In genomic region chr7:128544566-128545262, GRCm38 (mm10) we compare ENCODE assay signal across 25 mouse cellular contexts. TPM values are rescaled to one million over a fixed set of nuclear protein-coding genes. Genes with fewer than 3 reads are reported as not detected.
DNase-seq lines count a peak whose midpoint lies in the region; ATAC-seq and TF ChIP-seq lines count a peak whose summit lies in the region.
"Had no signal": no experiment of that assay in that cellular context is flagged by ENCODE, and none has a peak within 500 bp of the region (broad histone marks: within the 10 kb centered on the region; RNA-seq: fewer than 3 reads in every experiment).

No protein-coding gene starts in this region.

- H3K36me3 ChIP-seq in heart, postnatal 0 days (replicated peaks; ENCODE audit: control insufficient read depth, insufficient read depth, low read length) = peaks cover 83% of the 10 kb centered on the region
- no peaks in the 10 kb centered on the region for H3K36me3 ChIP-seq in midbrain, embryonic 16.5 days (ENCODE audit: control insufficient read depth, insufficient read depth, low read length)
- no peaks in the 10 kb centered on the region for H3K36me3 ChIP-seq in midbrain, embryonic 15.5 days (replicated peaks)
- H3K36me3 ChIP-seq: forebrain, embryonic 12.5 days had no signal

- no peak overlapping the region for H3K9ac ChIP-seq in heart, postnatal 0 days (replicated peaks; ENCODE audit: low read depth, low read length)
- H3K9ac ChIP-seq in midbrain, embryonic 16.5 days (ENCODE audit: low read depth, low read length) = no peak overlapping the region
- no peak overlapping the region for H3K9ac ChIP-seq in midbrain, embryonic 15.5 days
- H3K9ac ChIP-seq: embryonic facial prominence, embryonic 15.5 days; forebrain, embryonic 12.5 days; hindbrain, embryonic 14.5 days; limb, embryonic 15.5 days; liver, embryonic 13.5 days had no signal

- no peak overlapping the region for H3K27ac ChIP-seq in heart, postnatal 0 days (ENCODE audit: low read depth)
- H3K27ac ChIP-seq in midbrain, embryonic 16.5 days (ENCODE audit: low read length) = 0 out of 2 replicates have a peak overlapping the region, but pooled peaks have one; percentile 40
- no peak overlapping the region; the same call in 1 of the 2 replicates for H3K27ac ChIP-seq in midbrain, embryonic 15.5 days
- H3K27ac ChIP-seq: embryonic facial prominence, embryonic 10.5 days; embryonic facial prominence, embryonic 15.5 days; forebrain, embryonic 12.5 days; hindbrain, embryonic 14.5 days; kidney, postnatal 0 days; limb, embryonic 10.5 days; limb, embryonic 15.5 days; liver, embryonic 13.5 days had no signal

- no peak for TF ChIP-seq EP300 in heart, postnatal 0 days (IDR thresholded peaks at IDR 0.05; ENCODE audit: low read depth)

- no peak overlapping the region for H3K4me2 ChIP-seq in heart, postnatal 0 days (ENCODE audit: low read depth, low read length)
- no peak overlapping the region for H3K4me2 ChIP-seq in midbrain, embryonic 16.5 days (ENCODE audit: low read length)
- H3K4me2 ChIP-seq in midbrain, embryonic 15.5 days = no peak overlapping the region
- H3K4me2 ChIP-seq: embryonic facial prominence, embryonic 15.5 days; forebrain, embryonic 12.5 days; hindbrain, embryonic 14.5 days; limb, embryonic 15.5 days; liver, embryonic 13.5 days had no signal

- ATAC-seq in heart, postnatal 0 days (ENCODE audit: insufficient read depth, low read depth) = no peak
- ATAC-seq in midbrain, embryonic 16.5 days = no peak
- no peak for ATAC-seq in midbrain, embryonic 15.5 days (replicated peaks)
- ATAC-seq: CD4-positive, CD25-positive, alpha-beta regulatory T cell, adult 4 months; intestine, postnatal 0 days; lung, postnatal 0 days had no signal

- WGBS in heart, postnatal 0 days = 83% methylated on average over 7 of the region's 7 CpGs
- WGBS in midbrain, embryonic 16.5 days = 80% methylated on average over 7 of the region's 7 CpGs
- 68% methylated on average over 7 of the region's 7 CpGs for WGBS in midbrain, embryonic 15.5 days

- intact Hi-C loops in heart, postnatal 36 days (cut with DNase I) = no loop called here

- H3K4me3 ChIP-seq in heart, postnatal 0 days (ENCODE audit: low read depth, low read length) = no peak overlapping the region
- H3K4me3 ChIP-seq in midbrain, embryonic 16.5 days (ENCODE audit: low read depth, low read length) = no peak overlapping the region
- H3K4me3 ChIP-seq in midbrain, embryonic 15.5 days = no peak overlapping the region
- H3K4me3 ChIP-seq: embryonic facial prominence, embryonic 10.5 days; embryonic facial prominence, embryonic 15.5 days; forebrain, embryonic 12.5 days; limb, embryonic 10.5 days; limb, embryonic 15.5 days; liver, embryonic 13.5 days had no signal

- no peaks in the 10 kb centered on the region for H3K27me3 ChIP-seq in heart, postnatal 0 days (ENCODE audit: control insufficient read depth, insufficient read depth, low read length)
- no peaks in the 10 kb centered on the region for H3K27me3 ChIP-seq in midbrain, embryonic 16.5 days (ENCODE audit: control insufficient read depth, insufficient read depth, low read depth, low read length)
- H3K27me3 ChIP-seq in midbrain, embryonic 15.5 days (replicated peaks) = no peaks in the 10 kb centered on the region
- H3K27me3 ChIP-seq: embryonic facial prominence, embryonic 15.5 days; forebrain, embryonic 12.5 days; limb, embryonic 15.5 days; liver, embryonic 13.5 days had no signal

- peak; percentile 57 for DNase-seq in heart, adult 11 months
- no peak for DNase-seq in heart, postnatal 36 days
- peak; percentile 2 for DNase-seq in heart, postnatal 0 days (ENCODE audit: low spot score)
- DNase-seq in heart, postnatal 4 days = no peak
- DNase-seq in thymus, adult 18-20 months = no peak
- DNase-seq: cerebellum, adult 8-10 months; cerebellum, postnatal 25 days; gastrocnemius, postnatal 36 days; layer of hippocampus, adult 9-11 months; liver, embryonic 13.5 days; lung, adult 18-20 months; lung, postnatal 4 days; thymus, postnatal 4 days had no signal

- peaks cover 49% of the 10 kb centered on the region for H3K4me1 ChIP-seq in heart, postnatal 0 days (ENCODE audit: control insufficient read depth, insufficient read depth)
- H3K4me1 ChIP-seq in midbrain, embryonic 16.5 days (ENCODE audit: control insufficient read depth, insufficient read depth, low read length) = peaks cover 15% of the 10 kb centered on the region
- peaks cover 21% of the 10 kb centered on the region for H3K4me1 ChIP-seq in midbrain, embryonic 15.5 days

- H3K9me3 ChIP-seq in heart, postnatal 0 days (replicated peaks; ENCODE audit: control insufficient read depth, low read length) = no peaks in the 10 kb centered on the region
- H3K9me3 ChIP-seq in midbrain, embryonic 16.5 days (replicated peaks; ENCODE audit: control insufficient read depth, low read length, poor library complexity, severe bottlenecking) = no peaks in the 10 kb centered on the region
- no peaks in the 10 kb centered on the region for H3K9me3 ChIP-seq in midbrain, embryonic 15.5 days
- H3K9me3 ChIP-seq: embryonic facial prominence, embryonic 10.5 days; embryonic facial prominence, embryonic 15.5 days; forebrain, embryonic 12.5 days; limb, embryonic 10.5 days; limb, embryonic 15.5 days; liver, embryonic 13.5 days had no signal

- TF ChIP-seq CTCF in heart, postnatal 0 days (IDR thresholded peaks at IDR 0.05; ENCODE audit: low read depth) = no peak

RNA-seq across cellular contexts. Expression of gene Bag3, which starts 21.3 kb away (rescaled TPM):
- 100 to 1,000 TPM; 258 to 272 TPM for total RNA-seq in heart, postnatal 36 days (2021)
- 60.3 and 75.3 TPM in 2 replicates for total RNA-seq in heart, postnatal 0 days (2014; rRNA removed; ENCODE audit: low replicate concordance)
- 43.8 and 46.3 TPM in 2 replicates for polyA plus RNA-seq in heart, postnatal 0 days (2015; fragmentation: Nextera tagmentation; extraction: Ambion mirVana)
- total RNA-seq in heart, postnatal 4 days (2021) = 100 to 1,000 TPM; 111 TPM
- 1.9 and 2.8 TPM in 2 replicates for polyA plus RNA-seq in midbrain, embryonic 16.5 days (2015; fragmentation: Nextera tagmentation; extraction: Ambion mirVana)
- polyA plus RNA-seq in midbrain, embryonic 15.5 days (2015; fragmentation: Nextera tagmentation; extraction: Ambion mirVana) = 2.0 and 2.5 TPM in 2 replicates

Comparison
In these comparisons a context has a peak if more than half of its experiments do, and no peak if none do; other contexts are left out.
1. DNase-seq: peak in heart, adult 11 months (single experiment) and heart, postnatal 0 days (single experiment); none in heart, postnatal 36 days (0 of 2), heart, postnatal 4 days (single experiment) and thymus, adult 18-20 months (0 of 2).